Mouse (Mus musculus) heart, embryonic 16.5 days (tissue): ENCODE results near the gene S100a7a. TPM values are rescaled to one million over a fixed set of nuclear protein-coding genes. Genes with fewer than 3 reads are reported as not detected.

Experiments used
- ATAC-seq: fragments of 200-750 bp; cut with Nextera tagmentation; replicated peaks from 2 replicates; pipeline ENCODE4 v1.8.0; 2017; ENCODE audit warnings: moderate number of reproducible peaks; ENCODE audit not compliant: insufficient read depth, low FRiP score; ENCODE audit errors: extremely low read depth
- H3K27ac ChIP-seq: fragments of 300-500 bp; sonication (generic); 2 replicates; pipeline ENCODE4 v1.5.1; 2014; ENCODE audit warnings: mild to moderate bottlenecking, low read length, control low read depth, moderate library complexity
- H3K27me3 ChIP-seq: fragments of 300-500 bp; sonication (generic); 2 replicates; pipeline ENCODE4 v1.6.1; 2014; ENCODE audit warnings: low read length, mixed read lengths; ENCODE audit not compliant: control insufficient read depth, insufficient read depth
- H3K36me3 ChIP-seq: fragments of 300-500 bp; sonication (generic); 2 replicates; pipeline ENCODE4 v1.6.1; 2014; ENCODE audit not compliant: control insufficient read depth, insufficient read depth
- H3K4me1 ChIP-seq: fragments of 300-500 bp; sonication (generic); 2 replicates; pipeline ENCODE4 v1.6.1; 2014; ENCODE audit warnings: low read length, mixed read lengths; ENCODE audit not compliant: control insufficient read depth, insufficient read depth
- H3K4me2 ChIP-seq: fragments of 300-500 bp; sonication (generic); 2 replicates; pipeline ENCODE4 v1.6.1; 2014; ENCODE audit warnings: low read depth, mild to moderate bottlenecking, control low read depth, low read length
- H3K4me3 ChIP-seq: fragments of 300-500 bp; sonication (generic); 2 replicates; pipeline ENCODE4 v1.5.1; 2014; ENCODE audit warnings: mild to moderate bottlenecking, control low read depth, low read length
- H3K9ac ChIP-seq: fragments of 300-500 bp; sonication (generic); 2 replicates; pipeline ENCODE4 v1.6.1; 2014; ENCODE audit warnings: low read length, control low read depth
- H3K9me3 ChIP-seq: fragments of 300-500 bp; sonication (generic); replicated peaks from 2 replicates; pipeline ENCODE4 v1.6.1; 2016; ENCODE audit warnings: low read length; ENCODE audit not compliant: control insufficient read depth
- WGBS: fragments of 180-500 bp; shearing (Covaris S2); extraction: QIAGEN DNeasy Blood & Tissue Kit; methylation state at CpG from one replicate; pipeline ENCODE4 v1.1.7; 2014; 5-methylcytosine and 5-hydroxymethylcytosine counted together
- polyA plus RNA-seq: library from polyadenylated mRNA; unstranded; fragments of >200 nt; fragmentation: Nextera tagmentation; extraction: Ambion mirVana; gene quantifications from 2 replicates; pipeline ENCODE4 v1.2.1, GENCODE M21; 2015

The S100a7a gene
- polyA plus RNA-seq, result 0.14 TPM in 1 of 2 replicates, not detected in the other

DNA sequence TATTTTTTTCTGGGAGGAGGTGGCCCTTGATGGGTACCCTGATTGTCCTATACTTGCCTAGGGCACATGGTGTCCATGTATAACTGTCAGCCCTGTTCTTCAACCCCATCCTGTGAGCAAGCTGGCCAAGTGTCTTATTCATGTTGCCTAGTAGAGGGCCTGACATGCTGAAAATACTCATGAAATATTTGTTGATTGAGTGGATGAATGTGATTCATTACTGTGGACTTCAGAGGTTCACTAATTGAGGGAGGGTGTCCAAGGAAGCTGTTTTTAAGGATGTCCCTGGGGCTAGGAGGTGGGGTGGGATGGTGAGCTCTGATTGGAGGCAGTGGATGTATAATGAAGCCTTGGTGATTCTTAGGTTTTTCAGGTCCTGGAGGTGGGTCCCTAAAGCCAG is at the start of gene S100a7a:
S100a7a (plus strand) TSS at position 301 of the 400 bp plus-strand sequence.
- Histone ChIP-seq H3K4me1 (no peaks in the 10 kb centered on the region), H3K4me3 (no peak within 1 kb of the TSS), H3K9ac (no peak within 1 kb of the TSS), H3K36me3 (no peaks in the 10 kb centered on the region), H3K4me2 (no peak within 1 kb of the TSS), H3K27ac (no peak within 1 kb of the TSS), H3K27me3 (no peaks in the 10 kb centered on the region), H3K9me3 (no peaks in the 10 kb centered on the region)
- no peak for ATAC-seq

DNA sequence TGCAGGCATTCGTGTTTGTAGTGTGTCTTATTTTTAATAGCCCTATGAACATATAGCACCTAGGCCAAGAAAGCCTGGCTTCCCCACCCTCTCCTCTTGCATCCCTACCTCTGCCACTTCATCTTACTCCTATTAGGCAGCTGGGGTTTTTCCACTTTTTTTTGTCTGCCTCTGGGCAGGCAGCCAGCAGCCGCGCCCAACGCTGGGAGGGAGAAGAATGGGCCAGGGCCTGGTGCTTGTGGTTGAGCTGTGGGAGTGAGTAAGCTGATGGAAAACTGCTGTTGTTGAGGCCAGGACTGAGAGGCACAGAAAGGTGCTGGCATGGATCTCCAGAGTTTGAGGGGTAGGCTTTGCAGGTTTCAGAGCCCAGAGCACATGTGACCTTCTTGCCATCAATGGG is 49.4 kb upstream of the S100a7a start:
- ATAC-seq, result peak; percentile 4; the same call in 1 of the 2 replicates
- H3K27ac ChIP-seq, result peak overlapping the region; percentile 33

DNA sequence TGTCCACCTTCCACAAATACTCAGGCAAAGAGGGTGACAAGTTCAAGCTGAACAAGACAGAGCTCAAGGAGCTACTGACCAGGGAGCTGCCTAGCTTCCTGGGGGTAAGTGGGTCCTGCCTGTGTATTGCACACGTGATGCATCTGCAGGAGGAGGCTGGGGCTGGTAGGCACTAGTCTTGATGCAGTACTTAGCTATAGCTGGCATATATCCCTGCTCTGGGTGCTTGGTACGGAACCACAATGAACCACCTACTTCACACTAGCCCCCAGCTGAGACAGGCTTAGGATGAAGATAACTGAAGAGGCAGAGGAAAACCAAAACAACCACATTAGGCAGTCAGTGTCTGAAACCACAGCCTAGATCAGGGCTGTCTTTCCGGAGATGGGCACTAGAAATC is 48.8 kb upstream of the S100a7a start:
- 72% methylated on average over 3 of the region's 3 CpGs for WGBS
- Histone ChIP-seq H3K36me3 (no peaks in the 10 kb centered on the region), H3K27me3 (no peaks in the 10 kb centered on the region), H3K4me3 (no peak overlapping the region), H3K9ac (no peak overlapping the region), H3K9me3 (no peaks in the 10 kb centered on the region), H3K27ac (peak overlapping the region; percentile 9; the same call in 1 of the 2 replicates), H3K4me1 (peaks cover 19% of the 10 kb centered on the region), H3K4me2 (no peak overlapping the region)
- ATAC-seq, result no peak

More for the DNA sequence above, 49.4 kb upstream of the S100a7a start:
- no peaks in the 10 kb centered on the region for H3K9me3 ChIP-seq
- H3K36me3 ChIP-seq, result no peaks in the 10 kb centered on the region
- WGBS, result 26% methylated on average over 4 of the region's 4 CpGs
- H3K27me3 ChIP-seq, result no peaks in the 10 kb centered on the region
- no peak overlapping the region for H3K4me3 ChIP-seq
- no peak overlapping the region for H3K9ac ChIP-seq
- H3K4me1 ChIP-seq, result peaks cover 20% of the 10 kb centered on the region
- no peak overlapping the region for H3K4me2 ChIP-seq

DNA sequence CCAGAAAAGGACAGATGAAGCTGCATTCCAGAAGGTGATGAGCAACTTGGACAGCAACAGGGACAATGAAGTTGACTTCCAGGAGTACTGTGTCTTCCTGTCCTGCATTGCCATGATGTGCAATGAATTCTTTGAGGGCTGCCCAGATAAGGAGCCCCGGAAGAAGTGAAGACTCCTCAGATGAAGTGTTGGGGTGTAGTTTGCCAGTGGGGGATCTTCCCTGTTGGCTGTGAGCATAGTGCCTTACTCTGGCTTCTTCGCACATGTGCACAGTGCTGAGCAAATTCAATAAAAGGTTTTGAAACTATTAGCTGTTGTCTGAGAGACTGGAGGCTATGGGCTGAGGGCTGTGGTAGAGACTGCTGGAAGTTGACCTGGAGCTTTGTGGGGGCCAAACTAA is 48.1 kb upstream of the S100a7a start:
- H3K9me3 ChIP-seq, result no peaks in the 10 kb centered on the region
- ATAC-seq, result no peak
- no peak overlapping the region for H3K4me3 ChIP-seq
- no peak overlapping the region for H3K27ac ChIP-seq
- no peaks in the 10 kb centered on the region for H3K36me3 ChIP-seq
- H3K4me2 ChIP-seq, result no peak overlapping the region
- H3K27me3 ChIP-seq, result no peaks in the 10 kb centered on the region
- peaks cover 14% of the 10 kb centered on the region for H3K4me1 ChIP-seq
- no peak overlapping the region for H3K9ac ChIP-seq
- WGBS, result 69% methylated on average over 2 of the region's 2 CpGs

DNA sequence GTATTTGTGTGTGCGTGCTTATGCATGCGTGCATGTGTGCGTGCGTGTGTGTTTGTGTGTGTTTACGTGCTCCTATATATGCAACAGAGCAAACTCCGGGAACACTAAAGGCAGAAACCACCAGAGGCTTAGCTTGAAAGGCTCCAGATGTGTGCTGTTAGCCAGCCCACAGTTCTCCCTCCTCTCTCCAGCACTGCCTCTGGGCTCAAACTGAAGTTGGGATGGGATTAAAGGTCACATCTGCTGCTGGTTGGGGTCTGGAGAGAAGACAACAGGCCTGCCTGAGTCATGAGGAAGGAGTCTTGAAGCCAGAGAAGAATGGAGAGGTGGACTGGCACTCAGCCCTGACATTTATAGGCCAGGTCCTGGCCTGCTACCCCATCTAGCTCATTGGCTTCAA is 47.6 kb upstream of the S100a7a start:
- H3K4me3 ChIP-seq, result no peak overlapping the region
- WGBS, result 81% methylated on average over 6 of the region's 6 CpGs
- no peaks in the 10 kb centered on the region for H3K9me3 ChIP-seq
- H3K4me2 ChIP-seq, result no peak overlapping the region
- no peaks in the 10 kb centered on the region for H3K36me3 ChIP-seq
- no peaks in the 10 kb centered on the region for H3K27me3 ChIP-seq
- no peak for ATAC-seq
- H3K27ac ChIP-seq, result no peak overlapping the region
- no peak overlapping the region for H3K9ac ChIP-seq
- peaks cover 13% of the 10 kb centered on the region for H3K4me1 ChIP-seq

DNA sequence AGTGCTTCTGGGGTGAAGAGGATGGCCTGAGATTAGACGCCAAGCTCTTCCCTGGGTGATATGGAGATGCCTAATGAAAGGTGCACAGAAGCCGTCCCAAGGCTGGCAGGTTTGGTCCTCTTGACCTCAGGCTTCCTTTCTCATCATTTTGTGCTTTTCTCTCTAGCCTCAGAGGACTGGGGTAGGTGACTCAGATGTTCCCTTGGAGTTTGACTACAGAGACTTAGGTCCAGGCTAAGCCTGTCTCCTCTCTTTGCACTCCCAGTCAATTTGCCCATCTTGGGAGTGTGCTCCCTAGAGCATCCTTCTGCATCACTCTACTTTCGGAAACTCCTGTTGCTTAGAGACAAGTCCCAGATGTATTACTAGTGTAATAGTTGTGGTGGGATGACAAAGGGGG is 46.5 kb upstream of the S100a7a start:
- peaks cover 13% of the 10 kb centered on the region for H3K4me1 ChIP-seq
- no peaks in the 10 kb centered on the region for H3K27me3 ChIP-seq
- ATAC-seq, result no peak
- H3K4me2 ChIP-seq, result no peak overlapping the region
- 79% methylated on average over 3 of the region's 3 CpGs for WGBS
- H3K27ac ChIP-seq, result no peak overlapping the region
- no peak overlapping the region for H3K4me3 ChIP-seq
- H3K9ac ChIP-seq, result no peak overlapping the region
- no peaks in the 10 kb centered on the region for H3K36me3 ChIP-seq
- H3K9me3 ChIP-seq, result no peaks in the 10 kb centered on the region

DNA sequence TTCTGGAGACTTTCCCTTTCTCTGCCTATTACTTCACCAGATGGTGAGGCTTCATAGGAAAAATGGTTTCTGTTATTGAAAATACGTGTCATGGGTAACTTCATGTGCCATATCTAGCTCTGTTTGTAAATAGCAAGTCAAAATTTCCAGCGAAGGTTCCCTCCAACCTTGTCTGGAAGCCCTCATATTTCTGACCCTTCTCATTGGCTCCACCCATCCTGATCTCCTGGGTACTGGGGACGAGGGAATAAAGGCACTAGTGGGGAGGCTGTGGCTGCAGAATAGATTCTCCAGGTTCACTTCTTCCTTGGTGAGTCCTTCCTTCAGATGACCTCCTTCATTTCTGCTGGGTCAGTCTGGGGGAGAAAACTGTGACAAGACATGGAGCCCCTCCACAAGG is 45.6 kb upstream of the S100a7a start, which contains the start of gene S100a5:
S100a5 (plus strand) TSS at position 301 of the 400 bp plus-strand sequence.
- H3K9me3 ChIP-seq, result no peaks in the 10 kb centered on the region
- H3K27me3 ChIP-seq, result no peaks in the 10 kb centered on the region
- WGBS, result 56% methylated on average over 3 of the region's 3 CpGs
- no peak within 1 kb of the TSS for H3K4me3 ChIP-seq
- H3K36me3 ChIP-seq, result no peaks in the 10 kb centered on the region
- H3K4me1 ChIP-seq, result peaks cover 16% of the 10 kb centered on the region
- no peak for ATAC-seq
- H3K27ac ChIP-seq, result no peak within 1 kb of the TSS
- no peak within 1 kb of the TSS for H3K4me2 ChIP-seq
- no peak within 1 kb of the TSS for H3K9ac ChIP-seq

DNA sequence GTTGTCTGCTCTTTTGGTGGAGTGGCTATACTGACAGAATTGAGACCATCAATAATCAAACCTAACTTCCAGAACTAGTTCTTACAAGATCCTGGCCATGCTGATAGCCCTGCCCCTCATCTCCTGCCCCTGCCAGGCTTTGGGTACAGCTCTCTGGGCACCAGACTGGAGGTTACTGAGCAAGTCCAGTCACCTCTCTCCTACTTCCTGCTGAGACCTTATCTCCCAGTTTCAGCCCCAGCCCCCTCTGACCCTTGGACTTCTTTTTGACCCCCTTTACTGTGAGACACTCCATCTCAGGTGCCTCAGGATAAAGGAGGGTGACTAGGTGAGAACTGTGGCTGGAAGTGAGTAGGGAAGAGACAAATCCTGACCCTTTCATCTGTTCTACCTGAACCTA is 44.7 kb upstream of the S100a7a start:
- H3K4me1 ChIP-seq, result peaks cover 11% of the 10 kb centered on the region

DNA sequence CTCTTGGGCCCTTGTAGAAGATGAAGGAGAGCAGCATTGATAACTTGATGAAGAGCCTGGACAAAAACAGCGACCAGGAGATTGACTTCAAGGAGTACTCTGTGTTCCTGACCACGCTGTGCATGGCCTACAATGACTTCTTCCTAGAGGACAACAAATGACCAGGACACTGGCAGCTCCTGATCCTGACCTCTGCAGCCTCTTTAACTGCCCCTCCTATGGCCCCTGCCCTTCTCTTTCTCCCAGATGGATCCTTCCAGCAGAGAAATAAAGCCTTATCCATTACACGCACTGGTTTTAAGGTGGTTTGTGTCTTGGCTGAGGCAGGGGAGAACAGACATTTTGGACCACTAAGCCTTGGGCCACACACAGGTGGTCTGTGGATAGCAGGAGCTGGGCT is 42.3 kb upstream of the S100a7a start:
- no peak overlapping the region for H3K9ac ChIP-seq
- H3K4me3 ChIP-seq, result no peak overlapping the region
- peaks cover 10% of the 10 kb centered on the region for H3K4me1 ChIP-seq
- H3K27ac ChIP-seq, result no peak overlapping the region
- ATAC-seq, result no peak
- 75% methylated on average over 3 of the region's 3 CpGs for WGBS
- H3K4me2 ChIP-seq, result no peak overlapping the region
- H3K27me3 ChIP-seq, result no peaks in the 10 kb centered on the region
- no peaks in the 10 kb centered on the region for H3K36me3 ChIP-seq
- H3K9me3 ChIP-seq, result no peaks in the 10 kb centered on the region

More for the DNA sequence above, 44.7 kb upstream of the S100a7a start:
- Histone ChIP-seq H3K27me3 (no peaks in the 10 kb centered on the region), H3K9me3 (no peaks in the 10 kb centered on the region), H3K27ac (no peak overlapping the region), H3K36me3 (no peaks in the 10 kb centered on the region), H3K4me3 (no peak overlapping the region), H3K4me2 (no peak overlapping the region), H3K9ac (no peak overlapping the region)
- no peak for ATAC-seq
